13 mouse cellular contexts compared by ENCODE assay signal in the genomic region with DNA sequence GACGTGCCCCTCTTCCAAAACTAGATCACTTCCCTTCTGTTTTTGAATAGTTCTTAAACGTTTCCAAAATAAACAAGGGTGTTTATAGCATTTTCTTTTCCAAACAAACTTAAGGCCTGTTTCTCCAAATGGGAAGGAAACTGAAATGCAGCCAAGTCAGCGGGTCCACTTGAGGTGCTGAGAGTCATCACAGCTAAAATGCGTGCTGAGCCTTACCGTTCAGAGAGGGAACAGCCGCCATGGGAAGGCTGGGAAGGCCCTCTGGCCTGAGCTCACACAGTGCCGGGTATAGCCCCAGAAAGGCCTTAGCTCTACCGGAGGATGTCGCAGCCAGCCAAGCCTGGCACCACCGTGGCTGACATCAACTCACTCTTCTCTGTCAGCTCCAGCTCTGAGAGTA. TPM values are rescaled to one million over a fixed set of nuclear protein-coding genes. Genes with fewer than 3 reads are reported as not detected.
A peak's percentile ranks its signal among the peaks of the same experiment; 100 is the strongest.
DNase-seq lines count a peak whose midpoint lies in the region; TF ChIP-seq lines count a peak whose summit lies in the region.
"Had no signal": no experiment of that assay in that cellular context is flagged by ENCODE, and none has a peak within 500 bp of the region (broad histone marks: within the 10 kb centered on the region; RNA-seq: fewer than 3 reads in every experiment).

No protein-coding gene starts in this region.

- 0 out of 2 replicates have a peak, but pooled peaks have one; percentile 4 for TF ChIP-seq CTCF in layer of hippocampus, adult 2 months (conservative IDR thresholded peaks at IDR 0.05)
- no peak for TF ChIP-seq CTCF in small intestine, adult 2 months (IDR thresholded peaks at IDR 0.05; ENCODE audit: extremely low read depth, insufficient read length, insufficient replicate concordance, low read depth, low read length)

- H3K4me3 ChIP-seq in layer of hippocampus, adult 2 months, result no peak overlapping the region
- no peak overlapping the region for H3K4me3 ChIP-seq in small intestine, adult 2 months (ENCODE audit: low read depth, low read length)
- H3K4me3 ChIP-seq: hindbrain, embryonic 15.5 days; left cerebral cortex, adult 2 months had no signal

- TF ChIP-seq POLR2A in small intestine, adult 2 months (IDR thresholded peaks at IDR 0.05; ENCODE audit: low read depth, low read length), result no peak

- WGBS in small intestine, adult 2 months, result 64% methylated on average over 10 of the region's 10 CpGs

- intact Hi-C loops in heart, postnatal 10 days (cut with DNase I), result no loop called here

- no peak for DNase-seq in layer of hippocampus, adult 2 months (ENCODE audit: low spot score in 2 of 2)
- no peak for DNase-seq in layer of hippocampus, postnatal 14 days (ENCODE audit: low spot score in 2 of 2)
- peak; percentile 49 to 53 for DNase-seq in heart, postnatal 10 days
- DNase-seq in kidney, postnatal 36 days, result peak; percentile 56 to 61
- DNase-seq in spleen, postnatal 36 days (ENCODE audit: low spot score in 2 of 2), result no peak
- DNase-seq in Muller cell, postnatal 12 days (ENCODE audit: inconsistent ontology term), result no peak
- DNase-seq in right cerebral cortex, postnatal 14 days, result no peak
- DNase-seq: cerebellum, adult 9-10 months; thymus, postnatal 14 days had no signal

- H3K4me1 ChIP-seq in small intestine, adult 2 months (ENCODE audit: control insufficient read depth, insufficient read depth, insufficient read length, low read length), result 0 out of 2 replicates have a peak, but pooled peaks cover 2% of the 10 kb centered on the region
- H3K4me1 ChIP-seq: hindbrain, embryonic 15.5 days had no signal

- peak overlapping the region; percentile 48; the same call in 1 of the 2 replicates for H3K27ac ChIP-seq in layer of hippocampus, adult 2 months
- H3K27ac ChIP-seq in small intestine, adult 2 months (ENCODE audit: insufficient read depth, low read depth, low read length), result peak overlapping the region; percentile 9; the same call in 1 of the 2 replicates
- H3K27ac ChIP-seq: hindbrain, embryonic 15.5 days; left cerebral cortex, adult 2 months had no signal

- no peaks in the 10 kb centered on the region for H3K36me3 ChIP-seq in small intestine, adult 2 months (ENCODE audit: control insufficient read depth, insufficient read depth, low read length)
- H3K36me3 ChIP-seq: hindbrain, embryonic 15.5 days had no signal

- H3K27me3 ChIP-seq in small intestine, adult 2 months (ENCODE audit: control insufficient read depth, insufficient read depth, low read length), result no peaks in the 10 kb centered on the region
- H3K27me3 ChIP-seq: CH12.LX; hindbrain, embryonic 15.5 days had no signal

RNA-seq across cellular contexts. Expression of a gene that starts 41.3 kb away (rescaled TPM):
- 10 to 100 TPM; 11.2 to 14.4 TPM for total RNA-seq in layer of hippocampus, adult 2 months (2021)
- 10 to 100 TPM; 10.9 to 11.2 TPM for total RNA-seq in layer of hippocampus, postnatal 14 days (2021)
- 10 to 100 TPM; 64.3 to 67.9 TPM for total RNA-seq in heart, postnatal 10 days (2021)
- polyA plus RNA-seq in small intestine, adult 2 months (2012; rRNA removed), result 3.2 and 4.1 TPM in 2 replicates

Comparison
In these comparisons a context has a peak if more than half of its experiments do, and no peak if none do; other contexts are left out.
1. DNase-seq: peak in heart, postnatal 10 days (2 of 2) and kidney, postnatal 36 days (2 of 2); none in layer of hippocampus, adult 2 months (0 of 2), layer of hippocampus, postnatal 14 days (0 of 2), spleen, postnatal 36 days (0 of 2), Muller cell, postnatal 12 days (single experiment) and right cerebral cortex, postnatal 14 days (single experiment).
2. RNA of a gene that starts 41.3 kb away (total RNA-seq): 64.3 to 67.9 TPM in heart, postnatal 10 days; 11.2 to 14.4 TPM in layer of hippocampus, adult 2 months and 10.9 to 11.2 TPM in layer of hippocampus, postnatal 14 days; every median in the first group is over 4 times any median in the second.